Mouse (Mus musculus) T-helper 17 cell (primary cell): ENCODE measurements around the gene Galntl6.

Source experiments
- in situ Hi-C, 2 experiments: fragments of 300-600 bp; cut with MboI, MseI; formaldehyde crosslinking; loops; 1 replicate in 1 of 2; 2 replicates in 1 of 2; pipeline ENCODE4 v1.15.1; 2025; ENCODE audit warnings: high pct_unique_total_duplicates in 2 of 2

Gene Galntl6

DNA sequence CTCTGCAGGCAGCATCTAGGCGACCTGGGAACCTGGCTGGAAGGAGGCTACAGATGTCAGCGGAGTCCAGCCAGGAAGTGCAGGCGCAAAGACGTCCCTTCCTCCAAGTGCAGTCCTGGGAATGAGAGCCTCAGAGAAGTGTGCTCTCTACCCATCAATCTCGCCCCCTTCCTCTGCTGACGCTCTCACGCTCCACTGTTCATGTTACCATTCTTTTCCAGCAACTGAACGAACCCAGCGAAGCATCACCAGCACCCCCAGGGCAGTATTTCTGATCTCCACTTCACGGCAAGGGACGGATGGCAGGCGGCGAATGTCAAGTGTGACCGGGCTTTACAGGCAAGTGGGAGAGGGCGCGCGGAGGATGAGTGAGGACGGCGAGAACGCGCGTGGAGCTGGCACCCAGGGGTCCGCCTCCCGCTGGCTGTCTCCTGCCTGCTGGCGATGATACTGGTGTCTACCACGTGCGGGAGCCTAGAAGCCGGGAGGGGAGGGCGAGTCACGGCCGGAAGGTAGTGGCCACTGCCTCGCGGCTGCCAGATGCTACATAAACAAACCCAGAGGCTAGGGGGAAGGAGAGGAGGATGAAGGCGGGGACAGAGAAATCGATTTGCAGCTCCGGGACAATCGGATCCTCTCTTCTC, at the start of gene Galntl6:
TSS of gene Galntl6 (minus strand) at position 445 of the 644 bp plus-strand sequence.
- in situ Hi-C loops: no loop called here

- in situ Hi-C loops: no loop called here
Observed at GRCm38 (mm10) chr8:58957195-58957739, 44.8 kb upstream of the Galntl6 start.

GRCm38 (mm10) chr8:58943773-58944172, 31.3 kb upstream of the Galntl6 start:
- in situ Hi-C loops: no loop called here

GRCm38 (mm10) chr8:58931066-58931465, 18.6 kb upstream of the Galntl6 start:
- in situ Hi-C loops: no loop called here

DNA sequence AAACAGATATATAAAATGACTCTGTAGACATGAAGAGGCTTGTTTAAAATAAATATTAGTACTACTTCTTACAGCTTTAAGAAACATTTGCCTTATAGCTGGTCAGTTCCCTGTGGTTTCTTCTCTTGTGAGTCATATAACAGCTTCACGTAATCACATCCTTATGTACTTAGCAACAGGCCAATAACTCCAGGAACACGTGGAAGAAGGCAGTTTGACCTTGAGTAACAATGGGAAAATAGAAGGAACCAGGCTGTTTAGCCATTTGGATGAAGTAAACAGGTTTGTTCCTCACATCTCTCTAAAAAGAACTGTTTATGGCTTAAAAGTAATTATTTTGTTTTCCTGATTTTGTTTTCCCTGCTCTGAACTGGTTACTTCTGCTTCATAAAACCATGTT, 2.7 kb upstream of the Galntl6 start:
- in situ Hi-C loops: no loop called here

- in situ Hi-C loops: no loop called here
Observed at GRCm38 (mm10) chr8:58913640-58913968, 1.2 kb upstream of the Galntl6 start.

- in situ Hi-C loops: no loop called here
Observed at GRCm38 (mm10) chr8:58912840-58913639, 600 bp upstream of the Galntl6 start.

DNA sequence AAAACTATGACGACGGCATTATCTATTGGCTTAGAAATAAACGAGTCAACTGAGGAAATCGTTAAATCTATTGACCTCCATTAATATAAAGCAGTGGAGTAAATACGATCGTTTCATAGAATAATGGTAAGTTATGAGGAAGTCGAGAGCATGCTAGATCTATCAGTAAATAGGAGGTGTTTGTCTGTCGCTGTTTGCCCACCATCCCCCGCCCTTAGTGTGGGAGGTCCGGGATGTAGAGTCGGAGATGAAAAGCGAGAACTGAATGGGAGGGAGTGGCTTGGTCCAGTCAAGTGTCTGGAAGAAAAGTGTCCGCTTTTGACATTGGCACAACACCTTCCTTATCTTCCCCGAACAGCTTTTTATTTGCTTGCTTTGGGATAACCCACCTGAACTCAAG, 763 bp downstream of the Galntl6 start, which contains the start of gene BC030500:
TSS of gene BC030500 (plus strand) at position 79 of the 400 bp plus-strand sequence.
- in situ Hi-C loops: no loop called here

- in situ Hi-C loops: no loop called here
Observed at GRCm38 (mm10) chr8:58904465-58904864, 8.0 kb downstream of the Galntl6 start.

DNA sequence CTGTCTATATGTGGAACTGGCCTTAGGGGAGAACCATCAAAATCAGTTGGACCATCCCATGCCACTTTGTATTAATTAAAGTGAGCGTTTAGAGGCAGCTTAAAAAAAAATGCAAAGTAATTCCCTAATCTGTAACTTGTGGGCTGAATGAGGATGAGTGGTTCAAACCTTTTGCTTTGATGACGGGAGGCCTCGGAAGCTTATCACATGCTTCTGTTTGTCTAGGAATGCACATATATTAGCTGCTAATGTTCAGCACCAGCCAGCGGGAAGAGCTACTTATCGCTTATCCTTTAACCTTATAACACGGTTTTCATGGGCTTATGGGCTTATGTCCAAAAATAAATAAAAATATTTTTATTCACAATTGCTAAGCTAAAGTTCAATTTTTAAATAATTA, 16.5 kb downstream of the Galntl6 start:
- in situ Hi-C loops: no loop called here

DNA sequence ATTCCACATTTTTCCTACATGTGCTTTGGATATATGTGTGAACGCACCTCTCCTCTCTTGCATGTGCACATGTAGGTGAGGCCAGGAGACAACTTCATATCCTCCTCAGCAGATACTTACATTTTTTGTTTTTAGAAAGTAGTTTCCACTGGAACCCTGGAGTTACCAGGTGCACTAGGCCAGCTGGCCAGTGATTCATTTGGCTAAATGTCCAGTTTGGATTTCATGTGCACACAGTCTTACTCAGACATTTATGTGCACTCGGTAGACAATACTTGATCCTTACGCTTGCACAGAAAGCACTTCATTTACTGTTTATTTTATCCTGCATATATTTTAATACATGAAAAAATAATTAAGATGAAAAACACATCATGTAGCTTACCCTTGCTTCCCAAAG, 21.8 kb downstream of the Galntl6 start:
- in situ Hi-C loops: no loop called here

- in situ Hi-C loops: no loop called here
Observed at GRCm38 (mm10) chr8:58886405-58886804, 26.0 kb downstream of the Galntl6 start.

GRCm38 (mm10) chr8:58824347-58824746, 88.1 kb downstream of the Galntl6 start:
- in situ Hi-C loops: no loop called here

DNA sequence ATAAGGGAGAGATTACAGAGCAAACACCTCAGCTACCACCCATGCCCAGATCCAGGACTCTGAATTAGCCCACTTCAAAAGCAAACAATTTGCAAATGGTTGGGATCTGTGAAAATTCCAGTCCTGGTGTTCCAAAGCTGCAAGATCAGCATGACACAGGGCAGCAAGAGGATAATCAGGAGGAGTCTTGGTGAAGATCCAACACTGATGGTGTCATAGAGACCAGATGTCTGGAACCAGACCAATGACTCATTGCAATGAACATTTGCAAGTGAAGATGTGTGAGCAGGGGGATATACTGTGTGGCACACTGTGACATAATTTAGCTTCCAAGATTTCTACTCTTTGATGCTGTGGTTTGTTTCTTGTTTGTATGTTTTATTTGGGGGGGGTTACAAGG, 107.2 kb downstream of the Galntl6 start:
- in situ Hi-C loops: loop anchor here in 1 of 2 experiments (10.0 kb wide), 1 partner anchor 1570 kb away; no protein-coding TSS in a partner anchor

GRCm38 (mm10) chr8:58801847-58802246, 110.6 kb downstream of the Galntl6 start:
- in situ Hi-C loops: loop anchor here in 1 of 2 experiments (10.0 kb wide), 1 partner anchor 1573 kb away; no protein-coding TSS in a partner anchor

DNA sequence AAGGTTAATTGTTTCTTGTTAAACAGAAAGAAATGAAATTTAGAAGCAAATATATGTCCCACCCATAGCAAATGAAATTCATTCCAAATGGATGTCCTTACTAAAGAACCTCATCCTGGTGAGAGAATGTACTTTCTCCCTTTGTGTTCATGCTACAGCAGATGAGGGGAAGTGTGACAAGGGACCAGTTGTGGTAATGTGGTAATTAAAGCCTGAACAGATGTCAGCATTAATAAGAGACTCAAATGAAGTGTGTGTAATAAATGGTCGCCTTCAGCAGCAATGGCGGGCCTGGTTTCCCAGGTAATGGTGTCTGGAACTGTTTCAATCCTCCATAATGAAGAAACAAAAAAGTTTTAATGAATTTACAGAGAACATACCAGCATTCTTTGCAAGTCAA, 158.7 kb downstream of the Galntl6 start:
- in situ Hi-C loops: no loop called here

- in situ Hi-C loops: no loop called here
Observed at GRCm38 (mm10) chr8:58737963-58738362, 174.5 kb downstream of the Galntl6 start.

- in situ Hi-C loops: no loop called here
Observed at GRCm38 (mm10) chr8:58691761-58692160, 220.7 kb downstream of the Galntl6 start.

DNA sequence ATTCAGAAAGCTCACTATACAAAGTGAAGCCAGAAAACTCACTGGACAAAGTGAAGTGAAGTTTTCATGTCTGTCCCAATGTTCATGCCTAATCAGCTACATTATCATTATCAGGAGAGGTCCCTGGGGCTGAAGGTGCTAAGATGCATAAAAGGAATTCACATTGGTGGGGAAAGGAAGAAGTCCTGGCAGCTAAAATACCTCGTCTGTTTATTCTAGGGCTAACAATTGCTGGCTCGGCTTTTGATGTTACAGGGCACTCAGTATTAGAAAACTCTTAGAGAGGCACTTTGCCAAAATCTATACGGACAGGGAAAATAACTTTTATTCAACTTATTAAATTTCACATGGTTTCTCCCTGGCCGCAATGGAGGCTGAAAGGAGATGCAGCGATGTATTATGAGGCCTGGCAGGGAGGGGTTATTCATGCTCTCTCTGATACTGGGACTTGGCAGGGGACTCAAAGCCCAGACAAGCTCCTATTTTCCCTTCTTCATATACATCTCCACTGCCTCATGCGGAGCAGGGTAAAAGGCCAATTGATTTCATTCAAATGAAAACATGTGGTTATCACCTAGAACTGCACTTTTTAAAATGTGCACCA, 234.5 kb downstream of the Galntl6 start:
- in situ Hi-C loops: no loop called here

DNA sequence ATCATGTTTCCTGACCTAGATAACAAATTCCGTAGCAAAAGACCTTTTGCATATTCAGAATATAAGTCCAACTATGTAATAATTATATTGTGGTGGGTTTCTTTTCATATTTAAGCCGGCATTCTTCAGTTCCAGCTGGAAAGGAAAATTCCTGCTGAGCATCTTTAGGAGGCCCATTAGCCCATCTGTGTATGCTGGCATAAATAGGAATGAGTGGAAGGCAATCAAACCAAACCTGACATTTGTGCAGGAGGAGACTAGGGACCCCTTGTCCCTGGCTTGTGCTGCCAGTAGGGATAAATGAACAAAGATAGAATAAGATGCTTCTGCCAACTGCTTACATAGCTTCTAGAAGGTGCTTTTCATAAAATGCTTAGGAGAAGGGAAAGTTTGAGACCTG, 243.4 kb downstream of the Galntl6 start:
- in situ Hi-C loops: no loop called here

DNA sequence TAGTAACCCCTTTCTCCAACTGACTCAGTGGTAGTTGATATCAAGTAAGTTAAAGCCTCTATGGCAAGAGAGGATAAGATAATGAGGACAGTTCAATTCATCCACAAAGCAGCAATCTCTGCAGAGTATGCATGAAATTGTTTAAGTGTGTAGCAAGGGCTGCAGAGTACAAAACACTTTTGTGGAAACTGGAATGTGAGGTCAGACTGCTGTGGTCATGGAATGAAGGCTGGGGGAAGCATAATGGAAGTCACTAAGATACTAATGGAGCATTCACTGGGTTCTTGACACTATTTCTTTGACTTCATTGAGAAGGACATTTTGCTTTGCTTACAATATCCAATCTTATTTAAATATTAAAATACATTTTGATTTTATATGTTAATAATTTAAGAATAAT, 252.4 kb downstream of the Galntl6 start:
- in situ Hi-C loops: no loop called here

DNA sequence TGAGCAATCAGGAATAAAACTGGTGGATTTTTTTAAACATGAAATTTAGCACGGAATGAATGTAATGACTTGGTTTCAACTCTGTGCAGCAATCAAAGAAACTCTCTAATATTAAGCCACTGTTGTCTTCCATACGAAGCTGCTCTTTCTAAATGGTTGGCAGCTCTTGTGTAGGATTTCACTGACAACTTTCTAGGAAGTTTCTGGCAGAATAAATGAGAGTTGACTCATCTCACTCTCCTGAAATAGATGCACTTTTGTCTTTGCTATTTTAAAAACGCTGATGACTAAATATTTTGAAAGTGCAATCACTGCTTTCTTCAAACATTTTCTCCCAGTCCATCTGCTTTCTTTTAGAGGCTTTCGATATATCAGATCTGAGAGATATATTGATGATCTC, 256.8 kb downstream of the Galntl6 start:
- in situ Hi-C loops: no loop called here
